Mouse (Mus musculus) bone marrow, adult 2 months (tissue): ENCODE data around the gene Tnip1. TPM values are rescaled to one million over a fixed set of nuclear protein-coding genes. Genes with fewer than 3 reads are reported as not detected.

Experiments
- H3K27ac ChIP-seq: fragments of 200-500 bp; 2 replicates; pipeline ENCODE4 v1.5.1; 2012; ENCODE audit warnings: low read depth, mild to moderate bottlenecking, control low read depth, inconsistent platforms, low read length; ENCODE audit not compliant: control insufficient read depth, poor library complexity, insufficient read depth
- H3K4me1 ChIP-seq: fragments of 200-500 bp; 2 replicates; pipeline ENCODE4 v1.6.1; 2011; ENCODE audit warnings: low read length; ENCODE audit not compliant: control insufficient read depth, insufficient read depth
- H3K4me3 ChIP-seq: fragments of 200-500 bp; replicated peaks from 2 replicates; pipeline ENCODE3; 2011; ENCODE audit warnings: mild to moderate bottlenecking, low read depth, low read length, control low read depth; ENCODE audit not compliant: control insufficient read depth
- CTCF ChIP-seq: fragments of 200-500 bp; IDR thresholded peaks from 2 replicates; pipeline ENCODE4 v1.5.1; 2011; ENCODE audit warnings: low read length, control low read depth; ENCODE audit not compliant: control insufficient read depth, insufficient read depth
- POLR2A ChIP-seq: fragments of 200-500 bp; IDR thresholded peaks from 2 replicates; pipeline ENCODE4 v1.6.1; 2011; ENCODE audit warnings: low read depth, mild to moderate bottlenecking, control low read depth, low read length, borderline replicate concordance; ENCODE audit not compliant: control insufficient read depth
- WGBS: fragments of 180-500 bp; shearing (Covaris S2); methylation state at CpG from one replicate; pipeline ENCODE4 v1.1.7; 2018; 5-methylcytosine and 5-hydroxymethylcytosine counted together
- polyA plus RNA-seq: library from polyadenylated mRNA; stranded (reverse); fragments of >200 nt; gene quantifications from 2 replicates; pipeline ENCODE4 v1.2.4, GENCODE M21; 2011; ENCODE audit warnings: low replicate concordance; ENCODE audit not compliant: missing spikeins, insufficient read depth, insufficient read length

The Tnip1 gene
- polyA plus RNA-seq, 1 experiment = 22.5 TPM

GRCm38 (mm10) chr11:54989920-54990319 lies 27.2 kb upstream of the Tnip1 start:
- Histone ChIP-seq H3K4me1 (peaks cover 2% of the 10 kb centered on the region; the same call in 1 of the 2 replicates), H3K4me3 (no peak overlapping the region), H3K27ac (no peak overlapping the region)
- TF ChIP-seq CTCF (no peak), POLR2A (no peak)

- TF ChIP-seq POLR2A (no peak), CTCF (no peak)
- no peak overlapping the region for H3K4me3 ChIP-seq
- H3K27ac ChIP-seq = peak overlapping the region; percentile 30; the same call in 1 of the 2 replicates
- H3K4me1 ChIP-seq = peaks cover 2% of the 10 kb centered on the region; the same call in 1 of the 2 replicates
- WGBS = 79% methylated on average over 8 of the region's 8 CpGs
Measured at GRCm38 (mm10) chr11:54988754-54989349, 26.1 kb upstream of the Tnip1 start.

GRCm38 (mm10) chr11:54987974-54988373 lies 25.3 kb upstream of the Tnip1 start:
- no peak overlapping the region for H3K4me3 ChIP-seq
- no peak overlapping the region for H3K27ac ChIP-seq
- TF ChIP-seq CTCF = peak; percentile 66
- no peak for TF ChIP-seq POLR2A
- 64% methylated on average over 1 of the region's 1 CpGs for WGBS
- H3K4me1 ChIP-seq = peaks cover 2% of the 10 kb centered on the region; the same call in 1 of the 2 replicates

GRCm38 (mm10) chr11:54985086-54985485 lies 22.4 kb upstream of the Tnip1 start:
- TF ChIP-seq POLR2A (no peak), CTCF (no peak)
- 78% methylated on average over 3 of the region's 3 CpGs for WGBS
- Histone ChIP-seq H3K27ac (no peak overlapping the region), H3K4me1 (peaks cover 2% of the 10 kb centered on the region; the same call in 1 of the 2 replicates), H3K4me3 (no peak overlapping the region)

GRCm38 (mm10) chr11:54984581-54984980 lies 21.9 kb upstream of the Tnip1 start:
- Histone ChIP-seq H3K4me3 (no peak overlapping the region), H3K27ac (no peak overlapping the region), H3K4me1 (peaks cover 2% of the 10 kb centered on the region; the same call in 1 of the 2 replicates)
- TF ChIP-seq CTCF (no peak), POLR2A (no peak)
- WGBS = 63% methylated on average over 4 of the region's 4 CpGs

GRCm38 (mm10) chr11:54984085-54984484 lies 21.4 kb upstream of the Tnip1 start:
- no peak overlapping the region for H3K27ac ChIP-seq
- TF ChIP-seq CTCF (peak; percentile 21; the same call in 1 of the 2 replicates), POLR2A (no peak)
- WGBS = under 1% methylated on average over 6 of the region's 6 CpGs
- peaks cover 1% of the 10 kb centered on the region; the same call in 1 of the 2 replicates for H3K4me1 ChIP-seq
- no peak overlapping the region for H3K4me3 ChIP-seq

GRCm38 (mm10) chr11:54982520-54982919 lies 19.8 kb upstream of the Tnip1 start:
- 76% methylated on average over 6 of the region's 6 CpGs for WGBS
- no peak for TF ChIP-seq POLR2A
- TF ChIP-seq CTCF = no peak
- no peak overlapping the region for H3K27ac ChIP-seq
- H3K4me1 ChIP-seq = no peaks in the 10 kb centered on the region; the same call in 1 of the 2 replicates
- no peak overlapping the region for H3K4me3 ChIP-seq

GRCm38 (mm10) chr11:54981630-54982029 lies 18.9 kb upstream of the Tnip1 start:
- TF ChIP-seq POLR2A (no peak), CTCF (no peak)
- no peaks in the 10 kb centered on the region; the same call in 1 of the 2 replicates for H3K4me1 ChIP-seq
- 89% methylated on average over 4 of the region's 4 CpGs for WGBS
- no peak overlapping the region for H3K4me3 ChIP-seq
- no peak overlapping the region for H3K27ac ChIP-seq

- WGBS = 77% methylated on average over 6 of the region's 6 CpGs
- Histone ChIP-seq H3K4me1 (peaks cover 10% of the 10 kb centered on the region), H3K4me3 (no peak overlapping the region), H3K27ac (no peak overlapping the region)
- TF ChIP-seq POLR2A (no peak), CTCF (no peak)
Measured at GRCm38 (mm10) chr11:54977385-54977937, 14.7 kb upstream of the Tnip1 start.

GRCm38 (mm10) chr11:54976351-54976750 lies 13.6 kb upstream of the Tnip1 start:
- WGBS = 86% methylated on average over 2 of the region's 2 CpGs
- H3K27ac ChIP-seq = no peak overlapping the region
- TF ChIP-seq CTCF = no peak
- no peak for TF ChIP-seq POLR2A
- H3K4me1 ChIP-seq = peaks cover 12% of the 10 kb centered on the region
- H3K4me3 ChIP-seq = no peak overlapping the region
